Mouse (Mus musculus) testis, adult 2 months (tissue): ENCODE results near the gene Dcdc2b.

Experiments
- CTCF ChIP-seq: fragments of 200-500 bp; IDR thresholded peaks from 2 replicates; pipeline ENCODE4 v1.5.1; 2012; ENCODE audit warnings: low read depth, mild to moderate bottlenecking, inconsistent platforms, low read length, moderate library complexity; ENCODE audit not compliant: control insufficient read depth, insufficient read depth, insufficient replicate concordance
- POLR2A ChIP-seq: fragments of 200-500 bp; IDR thresholded peaks from 2 replicates; pipeline ENCODE4 v1.6.1; 2012; ENCODE audit warnings: low read depth, mild to moderate bottlenecking, inconsistent platforms, low read length, moderate library complexity; ENCODE audit not compliant: control insufficient read depth

DNA sequence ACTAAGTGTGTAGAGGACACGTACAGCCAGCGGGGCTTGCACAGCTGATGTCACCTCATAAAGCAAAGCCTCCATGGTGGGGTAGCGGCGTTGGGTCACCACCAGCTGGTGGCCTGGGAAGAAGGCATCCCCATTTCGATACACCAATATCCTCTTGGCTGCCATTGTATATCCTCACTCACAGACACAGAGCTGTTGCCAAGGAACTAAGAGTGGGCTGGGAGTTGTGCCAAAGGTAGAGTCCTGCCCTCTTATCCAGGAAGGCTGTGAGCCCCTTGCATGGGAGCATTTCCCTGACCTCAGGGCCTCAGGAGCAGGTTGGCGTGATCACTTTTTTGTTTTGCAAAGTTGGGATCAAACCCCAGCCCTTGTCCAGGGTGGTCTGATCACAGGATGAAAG lies at the start of gene Dcdc2b:
- TF ChIP-seq CTCF (no peak), POLR2A (no peak)
